Mouse (Mus musculus) cortical plate, adult 2 months (tissue): ENCODE data around the gene Plekhn1.

Source experiments
- CTCF ChIP-seq: fragments of 200-500 bp; IDR thresholded peaks from 2 replicates; pipeline ENCODE4 v1.5.1; 2011; ENCODE audit warnings: mild to moderate bottlenecking, control low read depth, low read length; ENCODE audit not compliant: insufficient read depth; ENCODE audit errors: extremely low read depth
- POLR2A ChIP-seq: fragments of 200-500 bp; IDR thresholded peaks from 2 replicates; pipeline ENCODE4 v1.6.1; 2011; ENCODE audit warnings: mild to moderate bottlenecking, low read length, control low read depth; ENCODE audit not compliant: insufficient read depth; ENCODE audit errors: extremely low read depth

DNA sequence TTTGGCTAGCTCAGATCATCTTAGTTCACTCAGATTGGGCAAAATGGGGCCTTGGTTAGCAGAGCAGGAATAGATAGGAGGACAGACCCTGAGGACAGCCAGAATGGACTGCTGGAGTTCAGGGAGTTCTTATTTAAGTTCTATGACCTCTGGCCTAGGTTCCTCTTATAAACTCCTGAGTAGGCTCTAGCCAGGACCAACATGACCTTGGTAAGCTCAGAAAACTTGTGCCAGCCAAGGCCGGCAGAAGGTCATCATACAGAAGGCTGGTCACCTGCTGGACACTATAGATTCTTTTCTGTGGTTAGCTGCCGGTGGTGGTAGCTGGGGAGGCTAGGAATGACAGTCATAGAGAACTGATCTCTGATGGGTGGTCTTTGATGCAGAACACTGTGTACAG is 18.5 kb downstream of the Plekhn1 start:
- TF ChIP-seq CTCF (no peak), POLR2A (no peak)
